In the genomic region with DNA sequence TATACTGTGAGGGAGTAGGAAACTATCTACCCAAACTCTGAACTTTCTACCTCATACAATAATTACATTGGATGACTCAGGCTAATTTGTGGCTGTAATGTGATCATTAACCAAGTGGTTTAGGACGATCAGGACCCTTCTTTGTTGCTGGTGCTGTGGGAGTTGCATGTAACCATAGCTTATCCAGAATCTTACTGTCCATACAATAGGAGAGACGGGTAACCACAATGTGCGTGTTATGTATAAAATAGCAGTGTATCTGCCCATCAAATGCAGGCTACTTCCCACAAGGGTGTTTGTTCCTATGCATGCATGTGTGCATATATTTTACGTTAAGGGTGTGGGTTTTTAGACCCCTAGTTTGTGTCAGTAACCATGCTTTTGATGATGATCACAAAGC, we compare ENCODE assay signal across 17 mouse cellular contexts.
"Had no signal": no experiment of that assay in that cellular context is flagged by ENCODE, and none has a peak within 500 bp of the region (broad histone marks: within the 10 kb centered on the region; RNA-seq: fewer than 3 reads in every experiment).

No protein-coding gene starts in this region.

- H3K4me1 ChIP-seq: stomach, embryonic 15.5 days had no signal

- H3K9ac ChIP-seq: neural tube, embryonic 12.5 days; neural tube, embryonic 13.5 days; neural tube, embryonic 15.5 days; stomach, embryonic 15.5 days had no signal

- H3K4me2 ChIP-seq: neural tube, embryonic 12.5 days; neural tube, embryonic 13.5 days; neural tube, embryonic 15.5 days; stomach, embryonic 15.5 days had no signal

- H3K27ac ChIP-seq: neural tube, embryonic 12.5 days; neural tube, embryonic 13.5 days; neural tube, embryonic 15.5 days; stomach, embryonic 15.5 days; stomach, postnatal 0 days had no signal

- DNase-seq: retina, postnatal 1 day; right cerebral cortex, adult 18-20 months; right cerebral cortex, postnatal 14 days; right cerebral cortex, postnatal 25 days; right cerebral cortex, postnatal 4 days; spleen, adult 18-20 months; thymus, adult 18-20 months; thymus, adult 2 months; thymus, postnatal 14 days; thymus, postnatal 25 days; thymus, postnatal 36 days; thymus, postnatal 4 days had no signal

- H3K4me3 ChIP-seq: neural tube, embryonic 12.5 days; neural tube, embryonic 13.5 days; neural tube, embryonic 15.5 days; stomach, embryonic 15.5 days had no signal

- H3K36me3 ChIP-seq: neural tube, embryonic 12.5 days; neural tube, embryonic 13.5 days; neural tube, embryonic 15.5 days; stomach, embryonic 15.5 days had no signal

- H3K9me3 ChIP-seq: neural tube, embryonic 12.5 days; neural tube, embryonic 13.5 days; neural tube, embryonic 15.5 days; stomach, embryonic 15.5 days had no signal

- H3K27me3 ChIP-seq: neural tube, embryonic 12.5 days; neural tube, embryonic 13.5 days; neural tube, embryonic 15.5 days; stomach, embryonic 15.5 days had no signal
